Mouse (Mus musculus): Measurements from ENCODE around the gene Krtap11-1.

The Krtap11-1 gene

DNA sequence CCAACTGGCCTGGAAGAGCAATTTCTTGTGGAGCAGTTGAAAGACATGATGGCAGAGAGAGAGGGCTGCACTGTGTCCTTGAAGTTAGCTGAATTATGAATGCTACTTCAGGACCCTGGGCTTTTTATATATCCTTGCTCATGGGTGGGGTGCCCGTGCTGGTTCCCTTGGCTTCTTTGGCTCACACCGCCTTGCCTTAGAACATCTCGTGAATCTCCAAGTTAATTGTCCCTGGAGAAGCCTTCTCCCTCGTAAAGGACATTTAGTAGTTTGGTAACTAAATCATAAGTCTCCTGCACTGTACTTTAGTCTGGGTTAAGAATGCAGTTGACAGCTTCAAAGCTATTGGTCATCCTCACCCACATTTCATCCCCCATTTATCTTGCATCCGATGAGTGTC is at the start of gene Krtap11-1:
TSS of gene Krtap11-1 (minus strand) at position 101 of the 400 bp plus-strand sequence.
- no peak for DNase-seq (ENCODE audit: low spot score)

DNA sequence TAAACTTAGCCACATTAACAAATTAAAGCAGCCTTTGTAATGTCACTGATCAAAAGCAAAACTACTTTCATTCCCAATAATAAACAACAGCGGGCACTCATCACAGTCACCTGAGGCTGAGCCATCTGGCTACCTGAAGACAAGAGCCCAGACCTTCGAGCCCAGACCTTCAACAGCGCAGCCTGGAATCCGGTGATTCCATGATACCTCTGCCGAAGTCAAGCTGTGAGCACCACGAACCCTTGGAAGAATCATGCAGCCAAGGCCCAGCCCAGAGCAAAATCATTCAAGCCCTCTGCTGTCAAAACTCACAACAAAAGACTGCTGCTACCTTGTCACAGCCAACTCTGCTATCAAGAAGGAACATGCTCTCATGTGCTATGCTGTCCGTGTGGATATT is 47.2 kb upstream of the Krtap11-1 start:
- no peak for DNase-seq (ENCODE audit: low spot score)

DNA sequence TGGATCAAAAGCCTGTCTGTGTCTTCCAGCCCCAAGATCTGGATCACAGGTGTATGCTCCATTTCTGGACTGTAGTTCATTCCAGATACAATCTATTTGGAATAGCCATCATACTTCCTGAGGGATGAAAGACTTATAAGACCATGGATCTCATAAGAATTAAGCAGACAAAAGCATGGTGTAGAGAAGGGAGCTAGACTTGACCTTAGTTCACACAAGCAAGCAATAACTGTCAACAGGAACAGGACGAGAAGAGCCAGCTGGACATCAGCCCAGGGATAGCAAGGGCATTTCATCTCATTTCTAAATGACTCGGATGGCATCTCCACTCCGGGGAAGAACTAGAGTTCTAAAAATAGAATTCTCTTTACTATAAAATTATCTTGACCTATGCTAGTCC is 46.3 kb upstream of the Krtap11-1 start:
- no peak for DNase-seq (ENCODE audit: low spot score)

DNA sequence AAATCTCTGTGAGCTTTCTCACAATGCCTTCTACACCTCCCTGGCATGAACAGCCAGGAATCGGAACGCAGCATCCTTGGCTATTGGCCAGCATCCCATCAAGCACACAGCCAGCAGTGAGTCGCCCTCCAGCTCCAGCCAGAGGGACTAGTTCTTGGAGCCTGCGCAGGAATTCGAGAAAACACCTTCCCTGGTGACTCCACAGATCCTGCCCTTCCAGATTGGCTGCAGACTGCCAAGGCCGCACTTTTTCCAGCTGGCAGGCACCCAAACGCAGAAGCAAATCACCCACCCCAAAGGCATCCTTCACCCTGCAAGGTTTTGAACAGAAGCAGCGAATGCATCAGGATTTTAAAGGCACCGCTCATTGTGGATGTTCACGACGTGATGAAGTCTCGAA is 42.7 kb upstream of the Krtap11-1 start:
- DNase-seq (ENCODE audit: low spot score), result peak; percentile 39

DNA sequence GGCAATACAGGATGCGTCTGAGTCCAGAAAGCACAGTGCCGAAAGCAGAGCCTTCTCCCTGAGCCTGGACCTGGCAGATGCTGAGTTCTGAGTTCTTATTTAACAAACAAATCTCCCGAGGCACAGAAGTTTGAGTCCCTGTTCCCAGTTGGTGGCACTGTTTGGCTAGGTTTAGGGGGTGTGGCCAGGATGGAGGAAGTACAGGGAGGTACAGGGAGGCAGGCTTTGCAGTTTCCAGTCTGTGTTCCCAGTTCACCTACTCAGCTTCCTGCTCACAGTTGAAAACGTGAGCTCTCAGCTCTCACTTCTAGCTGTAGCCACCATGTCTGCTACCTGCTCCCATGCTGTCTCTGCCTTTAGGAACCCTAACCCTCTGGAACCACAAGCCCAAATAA is 37.8 kb upstream of the Krtap11-1 start:
- no peak for DNase-seq (ENCODE audit: low spot score)

DNA sequence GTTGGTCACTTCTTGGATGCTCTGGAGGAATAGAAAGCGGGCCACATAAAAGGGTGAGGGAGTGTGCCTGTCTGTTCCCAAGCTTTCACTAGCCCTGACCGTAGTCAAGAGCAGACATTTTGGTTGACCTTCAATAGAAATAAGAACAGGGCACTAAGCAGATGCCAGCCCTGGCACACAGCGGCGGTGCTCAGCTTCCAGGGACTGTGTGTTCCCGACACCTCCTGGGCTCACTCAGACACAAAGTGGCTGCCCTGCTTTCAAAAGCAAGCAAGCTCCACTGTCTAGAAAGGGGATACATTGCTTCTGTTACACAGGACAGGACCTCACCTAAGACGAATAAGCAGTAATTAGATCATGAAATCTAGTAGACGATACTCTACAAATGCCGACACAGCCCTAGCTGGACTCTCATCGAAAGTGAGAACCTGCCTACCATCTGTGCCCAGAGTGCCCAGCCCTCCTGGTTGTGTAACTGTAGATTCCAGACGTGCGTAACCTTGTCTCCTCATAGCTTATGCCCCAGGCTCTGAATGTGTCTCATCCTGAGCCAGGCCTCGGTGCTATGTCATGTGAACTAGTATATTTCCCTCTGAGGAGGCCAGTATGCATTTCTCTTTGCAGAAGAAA is 37.3 kb upstream of the Krtap11-1 start:
- no peak for DNase-seq (ENCODE audit: low spot score)

DNA sequence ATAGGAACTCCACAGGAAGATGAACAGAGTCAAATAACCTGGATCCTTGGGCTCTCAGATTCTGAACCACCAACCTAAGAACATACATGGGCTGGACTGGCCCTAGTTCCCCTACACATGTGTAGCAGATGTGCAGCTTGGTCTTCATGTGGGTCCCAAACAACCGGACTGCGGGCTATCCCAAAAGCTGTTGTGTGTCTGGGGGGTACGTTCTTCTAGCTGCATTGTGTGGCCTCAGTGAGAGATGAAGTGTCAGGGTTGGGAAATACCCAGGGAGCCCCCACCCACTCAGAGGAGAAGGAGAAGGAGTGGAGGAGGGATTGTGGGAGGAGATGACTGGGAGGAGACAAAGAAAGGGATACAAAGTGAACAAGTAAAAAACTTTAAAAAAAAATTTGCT is 36.0 kb upstream of the Krtap11-1 start:
- no peak for DNase-seq (ENCODE audit: low spot score)

DNA sequence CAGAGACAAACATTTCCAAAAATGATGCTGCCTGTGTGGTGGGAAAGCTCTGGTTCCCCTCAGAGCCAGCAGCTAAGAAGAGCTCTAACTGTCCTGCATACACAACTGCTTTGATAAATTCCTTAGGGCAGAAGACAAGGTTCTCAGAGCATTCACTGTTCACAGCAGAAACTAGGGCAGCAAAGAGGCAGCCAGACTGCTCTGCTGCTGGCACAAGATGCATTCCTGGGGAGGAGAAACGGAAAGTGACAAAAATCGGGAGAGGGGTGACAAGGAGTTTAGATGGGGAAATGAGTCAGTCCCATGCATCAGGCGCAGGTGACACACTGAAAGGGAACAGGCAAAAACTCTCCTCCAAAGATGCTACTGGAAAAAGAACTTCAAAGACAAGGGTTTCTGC is 16.2 kb upstream of the Krtap11-1 start:
- no peak for DNase-seq (ENCODE audit: low spot score)

DNA sequence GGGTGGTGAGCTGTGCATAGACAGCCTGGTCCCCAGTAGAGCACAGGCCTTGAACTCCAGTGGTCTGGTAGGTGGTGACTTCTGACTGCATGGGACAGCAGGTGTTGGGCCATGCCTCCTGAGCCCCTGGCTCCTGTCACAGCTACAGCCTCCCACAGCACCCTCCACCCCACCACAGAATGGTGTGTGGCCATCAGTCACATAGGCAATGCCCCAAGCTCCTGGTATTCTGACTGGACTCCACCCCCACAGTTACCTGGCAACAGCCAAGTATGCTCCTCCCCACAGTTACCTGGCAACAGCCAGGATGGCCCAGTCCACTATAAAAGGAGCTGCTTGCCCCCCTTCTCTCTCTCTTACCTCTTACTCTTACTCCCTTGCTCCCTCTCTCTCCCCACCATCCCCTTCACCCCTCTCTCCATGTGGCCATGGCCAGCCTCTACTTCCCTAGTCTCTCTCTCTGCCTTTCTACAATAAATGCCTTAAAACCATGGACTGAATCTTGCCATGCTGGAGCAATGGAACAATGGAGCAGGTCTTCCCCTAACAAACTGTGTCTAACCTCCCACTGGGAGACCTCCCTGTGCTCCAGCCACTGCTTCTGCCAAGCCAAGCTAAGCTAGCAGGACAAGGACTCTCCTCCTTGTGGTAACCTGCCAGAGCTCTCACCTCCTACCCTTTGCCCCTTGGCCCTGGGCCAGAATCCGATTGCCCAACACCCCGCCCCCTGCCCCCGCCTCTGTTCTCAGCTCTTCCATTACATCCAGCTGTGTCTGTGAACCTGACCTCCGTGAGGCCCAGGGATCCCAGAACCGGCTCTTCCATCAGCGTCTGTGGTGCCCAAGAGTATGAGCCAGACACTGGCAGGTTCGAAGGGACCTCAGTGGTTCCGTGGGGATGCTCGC is 14.9 kb upstream of the Krtap11-1 start:
- DNase-seq (ENCODE audit: low spot score), result peak; percentile 56

DNA sequence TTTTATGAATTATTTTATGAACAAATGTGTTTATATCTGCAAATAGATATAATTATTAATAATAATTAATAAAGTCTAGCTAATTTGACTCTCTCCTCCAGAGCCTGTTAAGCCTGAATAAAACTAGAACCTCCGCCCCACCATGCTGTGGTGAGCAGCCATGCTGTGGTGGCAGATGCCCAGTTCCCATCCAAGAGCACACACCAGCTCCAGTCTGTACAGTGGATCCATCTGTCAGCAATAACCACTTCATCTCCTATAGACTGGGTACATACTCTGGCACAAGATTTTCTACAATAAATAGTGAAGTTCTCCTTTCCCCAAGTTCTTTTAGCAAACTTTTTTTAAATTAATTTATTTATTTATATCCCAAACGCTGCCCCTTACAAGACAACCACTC is 10.7 kb upstream of the Krtap11-1 start:
- DNase-seq (ENCODE audit: low spot score), result no peak

DNA sequence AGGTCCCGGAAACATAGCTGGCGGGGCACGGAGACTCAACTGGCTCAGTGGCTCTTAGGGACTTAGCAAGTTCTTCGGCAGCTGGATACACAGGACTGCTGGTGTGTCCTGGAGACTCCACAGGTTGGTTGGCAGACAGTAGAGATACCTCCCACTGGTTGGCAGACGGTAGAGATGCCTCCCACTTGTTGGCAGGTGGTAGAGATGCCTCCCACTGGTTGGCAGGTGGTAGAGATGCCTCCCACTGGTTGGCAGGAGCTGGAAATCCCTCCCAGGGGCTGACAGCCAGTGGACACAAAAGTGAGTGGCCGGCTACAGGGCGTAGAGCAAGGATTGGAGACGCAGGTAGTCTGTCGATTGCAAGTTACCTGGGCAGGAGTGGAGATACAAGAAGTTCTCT is 467 bp downstream of the Krtap11-1 start:
- DNase-seq (ENCODE audit: low spot score), result no peak

DNA sequence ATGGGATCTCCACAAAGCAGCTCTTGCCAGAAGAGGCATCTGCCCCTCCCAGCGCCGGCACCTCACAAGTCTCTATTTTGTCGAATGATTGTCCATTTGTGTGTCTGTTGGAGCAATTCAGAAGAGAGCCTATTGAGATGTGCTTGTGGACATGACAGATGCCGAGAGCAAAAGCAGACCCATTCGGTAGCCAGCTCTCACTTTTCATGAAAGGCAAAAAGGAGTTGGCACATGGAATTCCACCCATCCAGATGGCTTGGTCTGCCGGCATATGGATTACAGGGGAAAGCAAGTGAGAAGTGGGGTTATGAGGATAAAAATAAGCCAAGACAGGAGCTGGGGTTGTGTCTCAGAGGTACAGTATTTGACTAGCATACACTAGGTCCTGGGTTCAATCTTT is 1.8 kb downstream of the Krtap11-1 start:
- no peak for DNase-seq (ENCODE audit: low spot score)

DNA sequence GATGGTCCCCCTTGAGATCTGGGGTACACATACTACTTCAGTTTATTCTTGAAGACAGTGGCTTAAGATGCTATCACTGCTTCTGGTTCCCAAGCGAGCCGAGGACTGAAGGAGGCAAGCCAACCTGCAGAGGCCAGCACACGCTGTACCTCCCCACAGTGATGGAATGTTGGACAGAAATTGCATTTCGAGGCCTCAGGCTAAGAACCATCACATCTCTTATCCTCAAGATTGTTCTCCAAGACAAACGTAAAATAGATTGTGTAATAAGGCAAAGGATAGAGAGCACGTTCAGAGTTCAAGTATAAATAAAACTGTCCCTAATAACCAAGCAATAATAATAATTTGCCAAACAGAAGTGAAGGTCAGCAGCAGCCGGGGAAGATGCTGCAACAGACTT is 2.8 kb downstream of the Krtap11-1 start:
- no peak for DNase-seq (ENCODE audit: low spot score)

DNA sequence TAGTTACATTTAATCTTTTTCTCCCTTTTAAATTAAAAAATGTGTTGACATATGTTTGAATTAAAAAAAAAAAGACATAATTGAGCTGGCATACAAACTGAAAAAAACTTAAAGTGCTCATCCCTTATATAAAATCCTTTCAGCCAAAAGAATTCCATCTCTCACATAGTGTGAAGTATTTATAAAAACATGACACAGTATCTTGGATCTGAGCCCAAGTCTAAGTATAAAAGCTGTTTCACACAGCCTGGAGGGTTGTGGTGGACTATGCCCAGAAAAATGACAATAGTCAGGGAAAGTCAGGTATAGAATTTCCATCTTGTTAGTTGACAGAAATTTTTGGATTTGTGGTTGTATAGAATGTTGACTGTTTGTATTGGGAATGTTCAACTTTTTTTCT is 20.7 kb downstream of the Krtap11-1 start:
- no peak for DNase-seq (ENCODE audit: low spot score)

DNA sequence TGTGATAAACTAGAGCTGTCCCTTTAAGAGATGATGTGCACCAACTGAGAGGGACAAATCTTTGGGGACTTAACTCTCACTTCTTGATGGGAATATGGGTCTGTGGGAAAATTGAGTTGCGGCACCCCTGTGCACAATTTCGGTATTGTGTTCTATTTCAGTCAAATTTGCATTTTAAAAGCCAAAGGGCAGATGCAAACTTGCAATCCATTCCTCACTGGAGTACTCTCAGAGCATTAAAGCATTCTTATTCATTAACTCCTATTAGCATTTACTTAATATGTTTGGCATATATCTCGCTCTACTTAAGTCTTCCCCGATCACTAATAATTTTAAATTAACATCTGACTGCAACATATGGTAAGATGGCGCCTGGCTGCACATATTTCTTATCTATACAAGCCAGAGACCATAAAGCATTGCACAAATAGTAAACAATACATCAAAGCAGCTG is 32.9 kb downstream of the Krtap11-1 start:
- no peak for DNase-seq (ENCODE audit: low spot score)

DNA sequence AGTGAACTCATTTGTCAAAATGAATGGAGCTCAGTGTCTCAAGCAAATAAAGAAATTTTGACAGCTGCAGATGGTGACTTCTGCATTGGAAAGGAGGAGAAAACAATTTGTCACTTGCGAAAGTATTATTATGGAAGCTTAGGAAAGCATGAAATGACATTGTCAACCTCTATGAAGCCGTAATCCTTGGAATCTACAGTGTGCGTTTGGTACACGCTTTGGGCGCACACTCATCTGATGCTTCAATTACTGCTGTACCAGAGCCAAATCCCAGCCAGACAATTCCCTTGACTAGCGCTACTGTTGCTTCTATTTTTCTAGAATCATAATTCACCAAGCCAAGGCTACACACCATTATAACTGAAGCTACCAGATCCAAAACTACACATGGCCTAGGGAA is 33.6 kb downstream of the Krtap11-1 start:
- DNase-seq (ENCODE audit: low spot score), result no peak

DNA sequence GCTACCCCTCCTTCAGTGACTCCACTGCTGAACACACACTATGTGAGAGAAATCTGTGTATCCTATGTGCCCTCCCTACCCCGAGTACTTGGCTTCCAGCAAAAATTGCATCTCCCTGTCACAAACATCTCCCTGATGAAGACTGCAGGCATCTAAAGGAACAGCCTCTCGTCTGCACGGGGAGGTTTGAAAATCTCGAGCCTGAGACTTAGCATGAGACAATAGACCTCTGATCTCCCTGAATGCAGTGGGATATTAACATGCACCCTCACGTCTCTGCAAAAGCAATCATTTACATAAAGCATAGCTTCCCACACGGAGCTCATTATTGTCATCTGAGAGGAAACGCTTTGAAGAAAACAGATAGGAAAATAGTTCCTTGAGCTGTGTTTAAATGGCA is 40.4 kb downstream of the Krtap11-1 start:
- no peak for DNase-seq (ENCODE audit: low spot score)

DNA sequence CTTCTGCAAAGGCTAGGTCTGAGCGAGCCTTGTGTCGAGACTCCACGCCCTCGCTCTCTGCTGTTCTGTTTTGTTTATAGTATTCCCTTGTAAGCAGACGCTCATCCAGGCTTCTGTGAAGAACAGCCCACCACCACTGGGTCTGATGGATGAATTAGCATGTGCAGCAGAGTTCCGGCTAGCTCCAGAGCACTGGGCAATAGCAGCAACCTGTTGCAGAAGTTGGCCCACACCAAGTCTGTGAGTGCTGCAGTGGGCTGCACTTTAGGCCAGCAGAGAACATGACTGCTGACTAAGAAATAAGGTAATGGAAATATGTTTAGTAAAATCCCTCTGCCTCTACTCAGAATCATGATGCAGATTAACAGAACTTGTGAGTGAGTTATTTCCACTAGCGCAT is 41.1 kb downstream of the Krtap11-1 start:
- DNase-seq (ENCODE audit: low spot score), result no peak

DNA sequence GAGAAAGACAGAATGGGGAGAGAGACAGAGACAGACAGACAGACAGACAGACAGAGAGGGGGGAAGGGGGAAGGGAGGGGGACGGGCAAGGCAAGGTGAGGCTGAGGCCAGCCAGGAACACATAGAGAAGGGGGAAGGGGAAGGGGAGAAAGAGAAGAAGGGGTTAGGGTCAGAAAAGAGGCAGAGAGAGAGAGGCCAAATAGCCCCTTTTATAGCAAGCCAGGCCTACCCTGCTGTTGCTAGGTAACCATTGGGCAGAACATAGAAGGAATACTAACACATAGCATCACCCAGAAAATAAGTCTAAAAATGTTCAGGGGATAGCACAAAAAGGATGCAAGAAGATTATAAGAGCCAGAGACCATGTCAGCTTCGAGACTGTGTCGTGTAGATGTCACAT is 42.6 kb downstream of the Krtap11-1 start:
- DNase-seq (ENCODE audit: low spot score), result no peak

DNA sequence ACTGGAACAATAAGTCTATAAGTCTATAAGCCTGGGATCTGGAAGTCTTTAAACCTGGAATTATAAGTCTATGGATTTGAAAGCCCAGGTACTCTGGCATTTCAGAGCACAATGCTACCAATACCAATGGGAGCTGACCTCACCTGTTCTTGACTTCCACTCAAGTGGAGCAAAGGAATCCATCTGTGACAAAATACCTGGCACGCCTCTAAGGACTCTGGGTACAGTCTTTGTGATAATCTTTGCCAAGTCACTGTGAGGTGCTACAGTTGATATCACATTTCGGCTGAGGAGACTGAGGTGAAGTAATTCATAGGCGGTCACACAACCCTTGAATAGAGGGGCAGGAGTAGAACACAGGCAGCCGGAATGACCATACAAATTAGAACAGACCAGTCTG is 50.0 kb downstream of the Krtap11-1 start:
- DNase-seq (ENCODE audit: low spot score), result no peak

DNA sequence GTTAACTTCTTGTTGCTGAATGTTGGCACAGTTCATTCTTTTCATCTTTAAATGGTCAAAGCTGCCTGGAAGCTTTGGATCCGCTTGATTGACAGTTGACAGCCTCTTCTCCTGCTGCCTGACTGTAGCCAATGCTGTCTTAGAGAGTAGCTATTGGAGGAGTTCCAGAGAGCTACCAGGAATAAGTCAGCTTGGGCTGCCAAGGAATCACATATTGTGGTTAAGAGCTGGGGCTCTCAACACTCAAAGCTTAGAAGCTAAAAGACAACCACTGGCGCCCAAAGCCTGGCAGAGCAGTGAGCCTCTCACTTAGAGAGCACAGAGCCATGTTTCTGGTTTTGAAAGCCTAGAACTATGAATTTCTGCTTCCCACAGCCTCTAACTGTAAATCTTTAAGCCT is 50.4 kb downstream of the Krtap11-1 start:
- DNase-seq (ENCODE audit: low spot score), result no peak

Measured in testis, postnatal 10 days (tissue).